Mouse (Mus musculus) B cell, adult 62 days (primary cell): ENCODE data around the gene Gm38119. TPM values are rescaled to one million over a fixed set of nuclear protein-coding genes. Genes with fewer than 3 reads are reported as not detected.

Experiments
- total RNA-seq: library from RNA; stranded (reverse); gene quantifications from 4 replicates; pipeline ENCODE4 v1.2.4, GENCODE M21; 2023

Gene Gm38119
- not detected in 4 replicates for total RNA-seq

DNA sequence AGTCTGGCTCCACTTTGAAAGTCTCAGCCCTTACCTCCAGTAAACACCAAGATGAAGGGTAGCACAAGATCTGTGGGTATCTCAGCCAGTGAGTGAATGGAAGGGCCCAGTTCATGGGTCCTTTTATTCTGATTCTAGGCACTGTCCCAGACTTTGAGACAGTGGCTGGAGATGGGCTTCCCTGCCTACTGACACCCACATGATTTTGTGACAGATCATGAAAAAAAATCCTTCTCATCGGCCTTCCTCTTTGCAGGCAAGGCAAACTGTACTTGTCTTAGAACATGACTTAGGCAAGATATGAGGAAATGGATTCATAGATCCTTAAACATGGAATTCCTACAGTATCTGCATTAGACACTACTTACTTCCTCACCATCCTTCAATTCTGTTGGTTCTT lies at the start of gene Gm38119:
TSS of gene Gm38119 (minus strand) at position 101 of the 400 bp plus-strand sequence.

GRCm38 (mm10) chr3:92778799-92779198 lies 39.9 kb upstream of the Gm38119 start, which contains the start of gene Lce1i:
TSS of gene Lce1i (minus strand) at chr3:92778899.

DNA sequence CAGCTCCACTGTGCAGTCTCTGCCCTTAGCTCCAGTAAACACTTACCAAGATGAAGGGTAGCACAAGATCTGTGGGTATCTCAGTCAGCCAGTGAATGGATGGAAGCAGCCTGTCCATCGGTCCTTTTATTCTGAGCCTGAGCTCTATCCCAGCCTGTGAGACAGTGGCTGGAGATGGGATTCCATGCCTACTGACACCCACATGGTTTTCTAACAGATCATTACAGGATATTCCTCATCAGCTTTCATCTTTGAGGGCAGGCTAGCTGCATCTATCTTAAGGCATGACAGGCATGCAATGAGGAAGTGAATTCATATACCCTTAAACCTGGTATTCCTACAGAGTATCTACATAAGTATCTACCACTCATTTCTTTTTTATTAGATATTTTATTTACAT lies 26.1 kb upstream of the Gm38119 start, which contains the start of gene Lce1h:
TSS of gene Lce1h (minus strand) at position 101 of the 400 bp plus-strand sequence.

DNA sequence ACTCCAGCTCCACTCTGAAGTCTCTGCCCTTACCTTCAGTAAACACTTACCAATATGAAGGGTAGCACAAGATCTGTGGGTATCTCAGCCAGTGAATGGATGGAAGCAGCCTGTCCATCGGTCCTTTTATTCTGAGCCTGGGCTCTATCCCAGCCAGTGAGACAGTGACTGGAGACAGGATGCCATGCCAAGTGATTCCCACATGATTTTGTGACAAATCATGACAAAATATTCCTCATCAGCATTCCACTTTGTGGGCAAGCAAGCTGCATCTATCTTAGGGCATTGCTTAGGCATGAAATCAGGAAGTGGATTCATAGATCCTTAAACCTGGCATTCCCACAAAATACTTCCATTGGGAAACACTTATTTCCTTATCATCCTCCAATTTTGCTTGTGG lies 13.3 kb upstream of the Gm38119 start, which contains the start of gene Lce1g:
TSS of gene Lce1g (minus strand) at position 101 of the 400 bp plus-strand sequence.

DNA sequence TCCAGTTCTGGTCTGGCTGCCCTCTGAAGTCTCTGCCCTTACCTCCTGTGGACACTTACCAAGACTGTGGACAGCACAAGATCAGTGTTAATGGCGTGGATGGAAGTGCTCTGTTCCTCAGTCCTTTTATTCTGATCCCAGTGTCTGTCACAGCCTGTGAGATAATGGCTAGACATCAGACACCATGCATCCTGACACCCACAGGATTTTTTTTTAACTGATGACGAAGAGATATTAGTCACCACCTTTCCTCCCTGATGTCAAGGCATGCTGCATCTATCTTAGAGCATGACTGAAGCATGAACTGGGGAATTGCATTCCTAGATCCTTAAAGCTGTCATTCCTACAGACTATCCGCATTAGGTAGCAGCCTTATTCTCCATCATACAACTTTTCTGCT lies 18.6 kb downstream of the Gm38119 start, which contains the start of gene Lce1f:
TSS of gene Lce1f (minus strand) at position 101 of the 400 bp plus-strand sequence.

DNA sequence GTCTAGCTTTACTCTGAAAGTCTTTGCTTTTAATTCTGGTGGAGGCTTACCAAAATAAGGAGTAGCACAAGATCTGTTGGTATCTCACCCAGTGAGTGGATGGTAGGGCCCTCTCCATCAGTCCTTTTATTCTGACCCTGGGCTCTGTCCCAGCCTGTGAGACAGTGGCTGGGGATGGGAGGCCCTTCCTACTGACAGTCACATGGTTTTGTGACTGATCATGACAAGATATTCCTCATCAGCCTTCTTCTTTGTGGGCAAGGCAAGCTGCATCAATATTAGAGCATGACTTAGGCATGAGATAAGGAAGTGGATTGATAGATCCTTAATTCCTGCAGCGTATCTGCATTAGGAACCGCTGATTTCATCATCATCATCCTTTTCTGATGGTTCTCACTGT lies 29.9 kb downstream of the Gm38119 start, which contains the start of gene Lce1e:
TSS of gene Lce1e (minus strand) at position 101 of the 400 bp plus-strand sequence.

Other genes with a start within 250 kb of the Gm38119 start
- gene Sprr4, start 238.6 kb downstream of the Gm38119 start, total RNA-seq, result not detected in 4 replicates
- not detected in 4 replicates for gene 2310046K23Rik, start 204.6 kb downstream of the Gm38119 start, total RNA-seq
- not detected in 4 replicates for gene Ivl, start 165.4 kb downstream of the Gm38119 start, total RNA-seq
- gene Smcp, start 150.1 kb downstream of the Gm38119 start, total RNA-seq, result not detected in 4 replicates
- not detected in 4 replicates for gene 2210017I01Rik, start 131.6 kb downstream of the Gm38119 start, total RNA-seq
- not detected in 4 replicates for gene Lce6a, start 117.4 kb downstream of the Gm38119 start, total RNA-seq
- gene Lce1a1, start 90.8 kb downstream of the Gm38119 start, total RNA-seq, result not detected in 4 replicates
- not detected in 4 replicates for gene Lce1b, start 82.2 kb downstream of the Gm38119 start, total RNA-seq
- not detected in 4 replicates for gene Lce1a2, start 68.8 kb downstream of the Gm38119 start, total RNA-seq
- gene Lce1c, start 59.8 kb downstream of the Gm38119 start, total RNA-seq, result not detected in 4 replicates
- gene Lce1d, start 51.9 kb downstream of the Gm38119 start, total RNA-seq, result not detected in 4 replicates
- not detected in 4 replicates for gene Lce1e, start 30.0 kb downstream of the Gm38119 start, total RNA-seq
- gene Lce1f, start 18.7 kb downstream of the Gm38119 start, total RNA-seq, result not detected in 4 replicates
- not detected in 4 replicates for gene Lce1g, start 13.2 kb upstream of the Gm38119 start, total RNA-seq
- not detected in 4 replicates for gene Lce1h, start 26.0 kb upstream of the Gm38119 start, total RNA-seq
- gene Lce1i, start 39.8 kb upstream of the Gm38119 start, total RNA-seq, result not detected in 4 replicates
- not detected in 4 replicates for gene Lce1j, start 51.4 kb upstream of the Gm38119 start, total RNA-seq
- not detected in 4 replicates for gene Lce1k, start 68.8 kb upstream of the Gm38119 start, total RNA-seq
- not detected in 4 replicates for gene Kprp, start 88.2 kb upstream of the Gm38119 start, total RNA-seq
- not detected in 4 replicates for gene Lce1l, start 112.2 kb upstream of the Gm38119 start, total RNA-seq
- not detected in 4 replicates for gene 2310050C09Rik, start 131.1 kb upstream of the Gm38119 start, total RNA-seq
- gene Lce3a, start 187.1 kb upstream of the Gm38119 start, total RNA-seq, result not detected in 4 replicates
- gene Lce3b, start 193.9 kb upstream of the Gm38119 start, total RNA-seq, result not detected in 4 replicates
- gene Lce3c, start 205.4 kb upstream of the Gm38119 start, total RNA-seq, result not detected in 4 replicates
- gene Lce3d, start 218.3 kb upstream of the Gm38119 start, total RNA-seq, result not detected in 4 replicates
- gene Lce3e, start 228.0 kb upstream of the Gm38119 start, total RNA-seq, result not detected in 4 replicates